ENCODE assay signal across 8 mouse cellular contexts in the genomic region with DNA sequence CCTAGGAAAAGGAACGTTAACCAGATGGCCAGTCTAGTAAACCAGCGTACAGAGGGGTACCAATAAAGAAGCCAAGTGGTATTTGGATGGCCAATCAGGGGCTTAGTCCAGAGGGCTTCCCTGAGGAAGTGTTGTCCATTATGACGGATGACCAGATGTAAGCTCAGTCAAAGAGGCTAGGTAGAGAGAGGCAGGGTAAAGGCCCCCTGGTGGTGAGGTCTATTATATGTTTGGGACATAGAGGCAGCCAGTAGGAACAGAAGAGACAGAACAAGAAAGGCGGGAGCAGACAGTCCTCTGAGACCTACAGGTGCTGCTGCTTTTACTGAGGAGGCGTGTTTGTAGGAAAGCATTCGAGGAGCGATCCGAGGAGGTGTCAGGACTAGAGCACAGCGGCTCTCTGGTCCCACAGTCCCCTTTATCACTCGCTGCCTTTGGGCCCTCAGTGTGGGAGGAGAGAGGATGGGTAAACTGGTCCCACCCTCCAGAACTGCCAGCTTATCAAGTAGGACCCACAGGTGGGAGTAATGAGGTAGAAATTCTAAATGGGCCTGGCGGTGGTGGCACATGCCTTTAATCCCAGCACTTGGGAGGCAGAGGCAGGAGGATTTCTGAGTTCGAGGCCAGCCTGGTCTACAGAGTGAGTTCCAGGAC. TPM values are rescaled to one million over a fixed set of nuclear protein-coding genes. Genes with fewer than 3 reads are reported as not detected.
DNase-seq lines count a peak whose midpoint lies in the region; ATAC-seq lines count a peak whose summit lies in the region.

No protein-coding gene starts in this region.

- no peak overlapping the region for H3K4me3 ChIP-seq in limb, embryonic 10.5 days

- H3K9me3 ChIP-seq in limb, embryonic 10.5 days (replicated peaks), result no peaks in the 10 kb centered on the region

- H3K27me3 ChIP-seq in limb, embryonic 10.5 days (ENCODE audit: low read depth, poor library complexity, severe bottlenecking), result no peaks in the 10 kb centered on the region

- peak; percentile 39 for DNase-seq in cerebellum, adult 11 months
- DNase-seq in cerebellum, adult 9-11 months, result no peak
- DNase-seq in CD4-positive helper T cell, adult 2 months (ENCODE audit: low read depth, low spot score), result peak; percentile 66
- DNase-seq in c-Kit-negative CD71-positive TER-119-positive erythroid progenitor cells, embryonic 14.5 days (ENCODE audit: low read depth, low spot score), result peak; percentile 75
- DNase-seq in heart, adult 9 months (ENCODE audit: low spot score in 2 of 2), result peak; percentile 55 to 69
- peak; percentile 47 for DNase-seq in limb, embryonic 10.5 days (ENCODE audit: low spot score)
- DNase-seq in ovary, adult 18-20 months (ENCODE audit: low spot score), result no peak

- peaks cover 33% of the 10 kb centered on the region for H3K4me1 ChIP-seq in limb, embryonic 10.5 days

- no peaks in the 10 kb centered on the region for H3K36me3 ChIP-seq in limb, embryonic 10.5 days

- WGBS in limb, embryonic 10.5 days, result 49% methylated on average over 12 of the region's 12 CpGs

- H3K27ac ChIP-seq in limb, embryonic 10.5 days, result 0 out of 2 replicates have a peak overlapping the region, but pooled peaks have one; percentile 28

- ATAC-seq in monocyte, adult 5-6 weeks (replicated peaks; ENCODE audit: insufficient number of reproducible peaks, low FRiP score, low TSS enrichment, poor library complexity, severe bottlenecking), result peak; percentile 40; the same call in 1 of the 2 replicates

RNA-seq across cellular contexts. Expression of gene Cox4i2, which starts 13.8 kb away (rescaled TPM):
- 11.2 and 18.4 TPM in 2 replicates for polyA plus RNA-seq in limb, embryonic 10.5 days (2016; fragmentation: Nextera tagmentation; extraction: Ambion mirVana)
- total RNA-seq in monocyte, adult 5-6 weeks (2017), result not detected in 3 replicates

RNA-seq across cellular contexts. Expression of gene Id1, which starts 31.7 kb away (rescaled TPM):
- polyA plus RNA-seq in limb, embryonic 10.5 days (2016; fragmentation: Nextera tagmentation; extraction: Ambion mirVana), result 132 and 178 TPM in 2 replicates
- 3.7 to 18.6 TPM (median 15.7 TPM) in 3 replicates for total RNA-seq in monocyte, adult 5-6 weeks (2017)

Comparison
In these comparisons a context has a peak if more than half of its experiments do, and no peak if none do; other contexts are left out.
1. DNase-seq: peak in cerebellum, adult 11 months (single experiment), CD4-positive helper T cell, adult 2 months (single experiment), c-Kit-negative CD71-positive TER-119-positive erythroid progenitor cells, embryonic 14.5 days (single experiment), heart, adult 9 months (2 of 2) and limb, embryonic 10.5 days (single experiment); none in cerebellum, adult 9-11 months (single experiment) and ovary, adult 18-20 months (single experiment).